Mouse (Mus musculus) kidney, postnatal 14 days (tissue): ENCODE results near the gene Cnpy1.

Experiments used
- DNase-seq: peaks from one replicate; pipeline ENCODE4 v3.0.0; 2022; ENCODE audit warnings: mixed read lengths

Cnpy1 gene

DNA sequence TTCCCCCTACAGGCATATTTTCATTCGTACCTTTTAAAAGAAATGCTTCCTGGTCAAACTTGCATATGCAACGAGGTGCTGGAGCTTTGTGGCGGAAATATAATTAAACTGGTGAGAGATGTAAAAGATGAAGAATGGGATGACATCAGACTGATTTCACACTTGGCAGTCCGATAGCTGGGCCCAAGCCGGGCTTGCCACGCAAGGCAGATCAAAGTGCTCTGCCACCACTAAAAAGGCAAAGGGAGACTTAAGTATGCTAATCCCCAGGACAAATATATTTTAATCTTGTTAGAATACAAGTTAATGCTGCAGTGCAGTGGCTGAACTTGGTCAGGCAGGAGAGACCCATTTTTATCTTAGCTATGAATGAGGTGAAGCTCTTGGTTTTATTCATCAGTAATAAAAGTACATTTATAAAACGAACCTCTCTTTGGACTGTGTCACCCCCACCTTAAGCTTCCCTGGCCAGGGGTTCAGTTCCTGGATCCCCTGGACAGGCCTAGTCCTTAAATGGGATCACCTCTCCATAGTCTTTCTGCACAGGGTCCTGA is 66.3 kb downstream of the Cnpy1 start:
- no peak for DNase-seq

DNA sequence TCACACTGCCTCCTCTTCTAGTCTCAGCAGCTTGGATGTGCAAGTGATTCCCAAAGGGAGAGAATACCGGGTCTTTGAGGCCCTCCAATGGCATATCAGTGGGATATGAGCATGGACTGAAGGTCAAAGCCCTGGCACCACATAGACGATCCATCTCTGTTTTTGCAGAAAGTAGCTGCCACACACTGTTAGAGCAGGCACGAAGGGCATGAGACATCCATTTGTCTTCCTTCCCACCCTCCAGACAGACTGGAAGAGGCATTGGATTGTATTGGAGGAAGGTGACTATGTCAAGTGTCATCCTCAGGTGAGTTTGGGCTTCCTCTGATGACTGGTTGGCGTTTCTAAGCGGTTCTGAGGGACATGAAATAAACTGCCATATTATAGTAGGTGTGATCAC is 67.3 kb downstream of the Cnpy1 start:
- DNase-seq: no peak

DNA sequence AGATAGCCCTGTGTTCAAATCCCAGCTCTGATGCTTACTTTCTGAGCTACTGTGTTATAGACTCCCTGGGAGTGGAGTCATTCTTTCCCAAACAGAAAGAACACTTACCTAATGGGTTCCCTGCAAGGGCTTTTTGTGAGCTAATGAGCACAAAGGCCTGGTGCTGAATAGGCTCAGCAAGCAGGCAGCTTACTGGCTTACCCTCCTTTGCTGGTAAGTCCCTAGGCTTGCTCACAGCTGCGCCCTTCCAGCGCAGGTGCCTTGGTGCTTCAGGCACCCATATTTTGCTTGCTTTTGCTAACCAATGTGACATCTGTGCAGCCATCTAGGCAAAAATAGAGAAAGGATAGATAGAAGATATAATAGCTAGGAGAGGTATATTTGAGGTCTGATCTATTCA is 69.0 kb downstream of the Cnpy1 start:
- no peak for DNase-seq

DNA sequence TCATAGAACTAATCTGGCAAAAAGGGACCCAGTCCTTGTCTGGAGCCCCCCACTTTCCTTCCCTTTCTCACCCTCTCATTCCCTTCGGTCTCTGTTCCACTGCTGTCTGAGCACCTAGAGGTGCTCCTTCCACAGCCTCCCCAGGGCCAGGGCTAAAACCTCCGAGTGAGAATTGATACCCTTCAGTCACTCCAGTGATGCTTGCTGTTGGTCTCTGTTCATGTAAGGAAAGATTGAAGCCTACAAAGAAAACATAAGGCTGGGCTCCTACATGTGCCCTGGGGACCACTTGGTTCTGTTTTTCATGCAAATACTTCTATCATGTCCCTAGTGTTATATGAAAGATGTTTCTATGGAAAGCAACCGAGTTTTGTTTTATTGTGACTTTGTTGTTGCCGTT is 69.6 kb downstream of the Cnpy1 start:
- DNase-seq: no peak

DNA sequence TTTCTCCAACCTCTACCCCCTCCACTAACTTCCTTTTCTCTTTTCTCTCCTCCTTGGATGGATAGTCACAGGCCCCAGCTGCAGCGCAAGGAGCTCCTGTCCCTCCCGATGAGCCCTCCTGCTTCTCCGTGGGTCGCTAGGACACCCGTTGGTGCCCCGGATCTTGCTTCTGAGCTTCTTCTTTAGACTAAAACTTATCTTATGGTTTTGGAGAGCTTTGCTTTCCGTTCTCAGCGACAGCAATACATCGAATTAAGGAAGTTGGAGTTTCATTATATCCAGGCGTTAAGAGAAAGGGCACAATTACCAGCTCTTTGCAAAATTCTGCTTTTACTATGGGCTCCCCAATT is 70.1 kb downstream of the Cnpy1 start:
- DNase-seq: no peak

DNA sequence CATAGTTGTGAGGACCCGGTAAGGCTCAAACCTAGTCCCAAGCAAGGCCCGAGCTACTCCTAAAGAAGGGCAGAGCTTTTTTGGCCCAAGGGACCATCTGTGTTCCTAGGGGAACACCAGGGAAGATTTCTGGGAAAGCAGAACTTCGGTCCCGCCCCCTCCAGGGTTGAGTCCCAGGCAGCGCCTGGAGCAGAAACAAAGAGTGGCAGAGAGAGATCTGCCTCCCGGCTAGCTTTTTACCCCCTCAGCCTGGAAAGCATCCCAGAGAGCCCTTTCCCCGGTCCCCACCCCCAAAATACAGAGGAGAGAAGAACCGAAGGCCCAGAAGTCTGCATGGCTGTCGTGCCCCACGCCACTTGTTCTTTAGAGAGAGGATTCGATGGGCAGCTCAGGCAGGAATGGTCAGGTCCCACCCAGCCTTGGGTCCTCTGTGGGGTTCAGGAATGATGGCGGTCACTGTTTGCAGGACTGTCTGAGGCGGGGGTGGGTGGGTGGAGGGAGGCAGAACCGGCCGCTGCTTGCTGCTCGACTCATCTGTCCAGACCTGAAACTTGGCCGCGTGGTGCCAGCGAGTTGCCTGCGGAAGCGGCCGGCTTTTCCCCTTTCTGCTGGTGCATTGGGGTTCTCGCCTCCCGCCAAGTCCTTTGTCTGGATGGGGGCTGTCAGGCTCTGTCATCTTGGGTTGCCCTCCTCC is 70.6 kb downstream of the Cnpy1 start:
- DNase-seq: no peak

DNA sequence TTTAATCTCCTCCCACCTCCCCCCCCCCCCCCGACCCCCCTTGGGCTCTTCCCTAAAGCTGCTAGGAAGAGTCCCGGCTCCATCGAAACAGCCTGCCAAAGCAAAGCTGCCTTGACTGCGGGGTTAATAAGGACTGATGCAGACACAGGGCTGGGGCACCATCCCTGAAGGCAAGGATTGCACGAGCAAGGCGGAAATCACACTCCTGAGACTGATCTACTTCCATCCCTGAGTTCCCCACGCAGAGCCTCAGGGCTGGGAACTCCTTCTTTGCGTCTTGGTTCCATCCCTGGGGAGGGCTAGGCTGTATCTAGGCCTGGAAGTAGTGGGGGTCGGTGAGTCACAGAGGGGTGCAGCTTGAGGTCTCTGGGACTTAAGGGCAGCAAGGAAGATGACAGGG is 71.5 kb downstream of the Cnpy1 start:
- DNase-seq: no peak

DNA sequence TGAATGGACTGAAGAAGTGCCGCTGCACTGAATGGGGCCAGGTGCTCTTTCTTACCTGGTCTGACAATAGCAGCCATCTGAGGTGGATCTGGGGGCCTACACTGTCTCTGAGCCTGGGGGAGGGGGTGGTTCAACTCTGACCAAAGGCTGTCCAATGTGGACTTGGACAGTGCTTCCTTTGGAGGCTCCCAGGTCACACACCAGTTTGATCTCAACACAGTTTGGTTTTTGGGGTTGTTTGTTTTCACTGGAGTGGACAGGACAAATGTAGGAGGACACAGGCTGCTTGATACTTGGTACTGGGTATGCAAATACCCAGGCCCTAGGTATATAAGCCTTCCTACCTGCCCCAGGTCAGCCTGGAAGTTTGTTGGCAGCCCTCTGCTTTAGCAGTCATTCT is 71.9 kb downstream of the Cnpy1 start:
- DNase-seq: no peak

DNA sequence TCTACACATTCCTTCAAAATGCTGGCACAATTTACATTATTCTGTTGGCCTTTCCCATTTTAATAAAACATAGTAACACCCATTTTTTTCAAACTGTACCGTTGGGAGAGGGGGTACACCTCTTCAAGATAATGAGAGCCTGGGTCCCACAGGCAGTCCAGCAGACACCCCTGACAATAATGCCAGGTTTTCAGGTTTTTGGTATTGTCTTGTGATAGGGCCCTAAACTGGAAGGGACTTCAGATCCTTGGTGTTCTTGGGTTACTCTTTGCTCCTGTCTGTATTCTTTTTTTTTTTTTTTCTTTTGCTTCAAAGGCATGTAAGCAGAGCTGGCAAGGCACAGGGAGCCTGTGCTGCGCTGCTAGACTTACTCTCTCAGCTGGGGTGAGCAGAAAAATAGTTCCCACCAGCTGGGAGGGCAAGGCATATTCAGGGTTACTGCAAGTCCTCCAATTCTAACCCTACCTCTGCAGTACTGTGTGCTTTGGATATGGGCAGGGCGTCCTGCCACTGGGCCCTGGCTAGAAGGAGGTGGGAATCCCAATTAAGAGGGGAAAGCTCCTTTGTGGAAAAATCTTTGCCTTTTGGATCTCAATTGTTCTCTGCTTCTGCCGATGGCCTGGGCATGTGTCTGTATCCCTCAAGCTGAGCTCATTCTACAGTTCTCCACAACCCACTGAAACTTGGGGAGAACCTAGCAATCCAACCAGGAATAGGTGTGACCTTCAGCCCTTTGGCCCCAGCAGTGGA is 72.5 kb downstream of the Cnpy1 start:
- no peak for DNase-seq

DNA sequence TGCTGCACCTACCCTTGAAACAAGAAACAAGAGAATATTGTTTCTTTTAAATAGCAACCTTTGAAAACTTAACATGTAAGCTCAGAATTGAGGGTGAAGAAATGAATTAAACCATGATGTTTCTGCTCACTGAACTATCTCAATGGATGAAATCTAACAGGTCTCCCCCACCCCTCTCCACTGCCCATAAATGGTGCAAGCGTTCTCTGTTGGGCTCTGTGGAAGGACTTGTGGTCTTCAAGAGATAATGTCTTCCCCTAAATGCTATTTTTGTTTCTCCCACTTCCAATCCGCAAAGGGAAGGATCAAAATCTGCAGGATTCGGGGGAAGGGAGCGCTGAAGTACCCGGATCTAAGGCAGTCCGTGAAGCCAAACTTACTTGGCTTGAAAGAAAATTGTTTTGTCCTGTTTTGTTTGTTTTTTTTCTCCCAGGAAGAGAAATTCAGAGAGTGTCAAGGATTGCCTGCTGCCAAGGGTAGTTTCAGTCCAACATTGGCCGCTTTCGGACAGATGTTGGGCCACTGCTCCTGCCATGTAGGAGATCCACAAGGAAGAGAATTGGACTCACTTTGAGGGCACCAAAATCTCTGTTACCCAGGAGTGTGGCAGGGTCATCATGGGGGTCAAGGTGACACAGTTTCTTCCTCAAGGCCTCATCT is 73.2 kb downstream of the Cnpy1 start:
- no peak for DNase-seq

DNA sequence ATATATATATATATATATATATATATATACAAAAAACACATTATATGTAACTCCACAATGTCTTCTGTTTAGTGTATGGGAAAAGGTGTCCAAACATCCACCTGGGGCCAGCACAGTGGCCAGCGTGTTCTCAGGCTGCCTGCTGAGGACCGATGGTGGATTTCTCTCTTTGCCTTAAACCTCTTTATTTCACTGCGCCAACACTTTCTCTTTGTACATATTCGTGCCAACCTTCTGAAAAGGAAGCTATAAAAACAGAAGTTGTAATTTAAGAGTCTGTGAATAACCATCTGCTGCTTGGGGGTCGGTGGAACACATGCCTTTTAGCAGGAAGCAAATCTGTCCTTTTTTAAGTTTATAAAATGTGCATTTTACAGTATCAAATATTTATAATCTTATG is 73.9 kb downstream of the Cnpy1 start:
- no peak for DNase-seq

DNA sequence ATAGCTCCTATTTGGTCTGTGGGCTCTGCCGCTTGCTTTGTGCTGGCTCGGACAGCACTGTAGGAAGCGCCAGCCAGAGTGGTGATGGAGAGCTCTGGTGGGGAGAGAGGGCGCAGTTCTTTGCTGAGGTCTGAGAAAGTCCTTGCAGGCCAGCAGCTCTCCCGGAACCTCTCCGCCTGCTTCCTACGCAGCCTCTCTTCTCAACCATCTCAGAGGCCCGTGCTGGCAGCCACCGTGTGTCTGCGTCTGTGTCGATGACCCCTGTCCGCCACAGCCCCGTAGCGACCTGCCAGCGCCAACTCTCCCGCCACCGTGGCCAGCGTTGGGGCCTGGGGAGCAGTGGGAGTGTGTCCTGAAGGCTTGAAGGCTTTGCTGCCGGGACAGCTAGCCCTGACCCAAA is 74.7 kb downstream of the Cnpy1 start:
- DNase-seq: no peak

DNA sequence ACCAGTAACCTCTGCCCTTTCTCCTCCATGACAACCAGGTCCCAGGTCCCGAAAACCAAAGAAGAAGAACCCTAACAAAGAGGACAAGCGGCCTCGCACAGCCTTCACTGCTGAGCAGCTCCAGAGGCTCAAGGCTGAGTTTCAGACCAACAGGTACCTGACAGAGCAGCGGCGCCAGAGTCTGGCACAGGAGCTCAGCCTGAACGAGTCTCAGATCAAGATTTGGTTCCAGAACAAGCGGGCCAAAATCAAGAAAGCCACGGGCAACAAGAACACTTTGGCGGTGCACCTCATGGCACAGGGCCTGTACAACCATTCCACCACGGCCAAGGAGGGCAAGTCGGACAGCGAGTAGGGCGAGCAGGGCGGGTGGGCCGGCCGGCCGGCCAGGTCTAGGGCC is 75.5 kb downstream of the Cnpy1 start:
- DNase-seq: no peak

DNA sequence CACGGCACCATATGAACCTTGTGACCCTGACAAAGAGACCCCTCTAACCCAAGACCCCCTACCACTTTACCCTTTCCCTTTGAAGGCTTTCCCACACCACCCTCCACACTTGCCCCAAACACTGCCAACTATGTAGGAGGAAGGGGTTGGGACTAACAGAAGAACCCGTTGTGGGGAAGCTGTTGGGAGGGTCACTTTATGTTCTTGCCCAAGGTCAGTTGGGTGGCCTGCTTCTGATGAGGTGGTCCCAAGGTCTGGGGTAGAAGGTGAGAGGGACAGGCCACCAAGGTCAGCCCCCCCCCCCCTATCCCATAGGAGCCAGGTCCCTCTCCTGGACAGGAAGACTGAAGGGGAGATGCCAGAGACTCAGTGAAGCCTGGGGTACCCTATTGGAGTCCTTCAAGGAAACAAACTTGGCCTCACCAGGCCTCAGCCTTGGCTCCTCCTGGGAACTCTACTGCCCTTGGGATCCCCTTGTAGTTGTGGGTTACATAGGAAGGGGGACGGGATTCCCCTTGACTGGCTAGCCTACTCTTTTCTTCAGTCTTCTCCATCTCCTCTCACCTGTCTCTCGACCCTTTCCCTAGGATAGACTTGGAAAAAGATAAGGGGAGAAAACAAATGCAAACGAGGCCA is 76.3 kb downstream of the Cnpy1 start:
- no peak for DNase-seq

DNA sequence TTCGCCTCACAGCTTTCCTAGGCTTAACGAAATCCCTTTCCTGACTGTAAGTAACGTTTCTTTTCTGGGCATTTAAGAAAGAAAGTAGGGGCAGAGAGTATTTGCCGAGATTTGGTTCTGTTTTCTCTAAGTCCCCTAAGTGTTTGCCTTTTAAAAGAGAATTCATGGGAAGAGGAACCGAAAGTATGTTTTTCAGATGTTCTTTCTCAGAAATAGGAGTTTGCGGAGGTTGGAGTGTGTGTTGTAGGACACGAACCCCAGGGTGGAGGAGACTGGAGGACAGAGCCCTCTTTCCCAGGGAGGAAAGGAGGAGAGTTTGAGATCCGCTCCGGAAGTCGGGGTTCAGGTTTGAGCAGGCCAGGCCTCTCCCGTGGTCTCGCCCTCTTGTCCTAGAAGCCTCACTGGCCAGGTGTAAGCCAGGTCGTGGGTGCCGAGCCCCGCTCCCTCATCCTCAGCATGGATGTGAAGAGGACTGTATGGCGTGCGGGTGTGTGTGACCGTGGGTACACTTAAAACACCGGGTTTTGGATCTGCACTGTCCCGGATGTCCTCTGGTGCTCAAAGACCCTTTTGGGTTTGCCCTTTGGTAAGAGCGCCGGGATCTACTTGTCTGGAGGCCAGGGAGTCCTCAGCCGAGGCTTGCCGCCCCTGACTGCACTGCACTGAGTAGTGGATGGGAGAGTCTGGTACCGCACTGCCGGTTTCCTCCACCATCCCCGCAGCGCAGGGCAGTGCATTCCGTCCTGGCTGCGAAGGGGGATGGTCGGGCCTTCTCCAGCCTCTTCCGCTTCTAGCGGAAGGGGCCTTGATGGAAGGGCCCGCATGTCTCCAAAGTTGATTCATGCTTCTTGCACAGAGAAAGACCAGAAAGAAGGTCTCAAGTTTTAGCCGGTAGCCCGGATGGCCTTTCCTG is 77.1 kb downstream of the Cnpy1 start:
- no peak for DNase-seq

DNA sequence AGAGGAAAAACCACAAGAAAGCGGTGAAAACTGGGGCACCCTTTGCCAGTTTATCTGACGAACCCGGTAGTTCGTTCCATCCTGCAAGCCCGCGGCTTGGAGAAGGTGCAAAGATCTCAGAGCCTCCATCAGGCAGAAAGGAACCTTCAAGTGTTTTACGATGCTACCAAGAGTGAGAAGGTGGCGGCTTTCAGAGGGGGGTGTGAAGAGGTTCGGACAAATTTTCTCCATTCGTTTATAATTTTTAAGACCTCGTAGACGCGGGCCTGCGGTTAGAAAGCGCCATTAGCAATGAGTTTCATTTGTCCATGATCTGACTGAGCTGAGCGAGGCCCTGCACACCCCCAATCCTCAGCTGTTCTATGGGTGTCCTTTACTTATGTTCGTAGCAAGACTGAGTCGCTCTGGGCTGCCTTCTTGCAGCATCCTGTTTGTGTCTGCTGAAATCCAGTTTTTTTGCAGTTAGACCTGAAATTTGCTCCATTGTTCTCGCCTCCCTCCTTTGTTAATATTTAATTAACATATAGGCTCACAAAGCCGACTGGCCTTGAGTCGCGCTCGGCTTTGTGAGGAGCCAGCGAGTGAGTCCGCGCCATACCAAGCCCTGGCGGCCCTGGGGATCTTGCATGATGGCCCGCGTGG is 77.9 kb downstream of the Cnpy1 start:
- DNase-seq: no peak

DNA sequence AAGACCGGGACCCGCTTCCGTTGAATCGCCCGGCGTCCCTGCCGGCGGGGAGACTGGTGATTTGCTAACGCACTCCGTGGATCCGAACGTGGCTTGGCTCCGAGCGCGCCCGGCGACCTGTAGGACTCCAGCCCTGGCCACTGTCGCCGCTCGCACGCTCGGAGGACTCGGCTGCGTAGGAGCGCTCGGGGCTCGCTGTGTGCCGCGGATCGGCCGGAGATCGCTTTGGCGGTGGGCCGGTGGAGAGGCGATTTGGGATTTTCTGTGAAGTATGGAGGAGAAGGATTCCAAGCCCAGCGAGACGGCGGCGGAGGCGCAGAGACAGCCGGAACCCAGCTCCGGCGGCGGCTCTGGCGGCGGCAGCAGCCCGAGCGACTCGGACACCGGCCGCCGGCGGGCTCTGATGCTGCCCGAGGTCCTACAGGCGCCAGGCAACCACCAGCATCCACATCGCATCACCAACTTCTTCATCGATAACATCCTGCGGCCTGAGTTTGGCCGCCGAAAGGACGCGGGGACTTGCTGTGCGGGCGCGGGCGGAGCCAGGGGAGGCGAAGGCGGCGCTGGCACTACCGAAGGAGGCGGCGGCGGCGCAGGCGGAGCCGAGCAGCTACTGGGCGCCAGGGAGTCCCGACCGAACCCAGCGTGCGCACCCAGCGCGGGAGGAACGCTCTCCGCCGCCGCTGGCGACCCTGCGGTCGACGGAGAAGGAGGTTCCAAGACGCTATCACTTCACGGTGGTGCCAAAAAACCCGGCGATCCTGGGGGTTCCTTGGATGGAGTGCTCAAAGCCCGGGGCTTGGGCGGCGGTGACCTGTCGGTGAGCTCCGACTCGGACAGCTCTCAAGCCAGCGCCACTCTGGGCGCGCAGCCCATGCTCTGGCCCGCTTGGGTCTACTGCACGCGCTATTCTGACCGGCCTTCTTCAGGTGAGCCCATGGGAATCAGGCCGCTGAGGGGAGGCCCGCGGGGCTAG is 79.1 kb downstream of the Cnpy1 start:
- DNase-seq: peak; percentile 24

DNA sequence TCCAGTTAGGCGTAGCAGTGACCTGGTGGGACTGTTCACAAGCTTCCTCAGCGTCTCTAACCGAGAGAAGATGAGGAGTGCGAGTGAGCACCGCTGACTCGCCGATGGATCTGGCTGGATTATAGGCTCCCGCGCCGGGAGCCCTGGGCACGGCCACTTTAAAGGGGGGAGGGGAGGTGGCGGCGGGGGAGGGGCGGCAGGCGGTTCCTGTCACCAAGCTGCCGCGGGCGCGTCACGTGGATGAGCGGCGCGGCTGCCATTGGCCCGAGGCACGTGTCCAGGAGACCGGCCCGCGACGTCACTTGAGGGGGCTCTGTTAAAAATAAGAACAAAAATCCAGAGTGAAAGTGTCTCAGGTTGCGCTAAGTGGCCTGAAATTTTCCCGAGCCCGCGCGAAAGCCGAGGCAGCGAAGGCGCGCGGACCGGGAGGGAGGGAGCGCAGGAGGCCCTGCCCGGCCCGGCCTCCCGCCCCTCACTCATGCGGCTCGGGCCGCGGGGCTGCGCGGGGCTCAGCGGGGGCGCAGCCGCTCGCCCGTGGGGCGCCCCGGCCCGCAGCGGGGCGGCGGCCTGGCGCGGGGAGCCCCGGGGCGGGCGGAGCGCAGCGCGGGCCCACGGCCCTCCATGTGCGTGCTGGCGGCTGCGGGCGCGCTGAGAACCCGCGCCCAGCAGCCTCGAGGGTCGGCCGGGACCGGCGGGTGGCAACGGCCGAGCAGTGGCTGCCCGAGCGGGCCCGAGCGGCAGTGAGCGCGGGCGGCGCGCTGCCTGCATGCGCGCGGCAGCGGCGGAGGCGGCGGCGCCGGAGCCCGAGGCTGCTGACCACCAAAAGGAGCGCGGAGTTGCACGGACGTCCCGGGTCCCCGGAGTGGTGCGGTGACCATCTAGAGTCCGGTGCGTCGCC is 80.0 kb downstream of the Cnpy1 start, which contains the start of gene En2:
En2 (plus strand) TSS at position 337 of the 898 bp plus-strand sequence.
- DNase-seq: peak; percentile 60

DNA sequence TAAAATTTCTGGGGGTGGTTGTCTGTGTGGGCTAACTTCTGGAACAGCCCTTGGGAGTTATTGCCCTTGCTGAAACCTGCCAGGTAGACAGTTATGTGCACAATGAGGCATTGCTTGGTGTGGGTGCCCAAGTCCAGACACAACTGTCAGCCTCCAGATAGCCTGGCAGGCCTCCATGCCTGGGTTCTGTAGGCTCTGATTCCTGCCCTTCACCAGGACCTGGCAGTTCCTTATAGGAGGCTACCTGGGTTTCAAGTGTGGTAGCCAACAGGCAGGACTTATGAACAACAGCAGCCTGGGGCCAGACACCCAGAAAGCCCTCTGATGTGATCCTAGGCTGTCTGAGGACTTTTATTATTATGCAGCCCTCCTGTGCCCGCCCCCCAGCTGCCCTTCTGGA is 81.7 kb downstream of the Cnpy1 start:
- DNase-seq: no peak
